Mouse (Mus musculus) frontal cortex, postnatal 36 days (tissue): Measurements from ENCODE around the gene Xylt2.
"Not testable (repeated sequence)": the region's sequence is repeated elsewhere in the genome, so short reads cannot be mapped to it uniquely, and the experiment has no call there.

Experiments
- DNase-seq, 2 experiments: peaks; one replicate each; pipeline ENCODE4 v3.0.0; 2022; ENCODE audit warnings: low spot score in 2 of 2

Xylt2 gene

GRCm38 (mm10) chr11:94677607-94678145, 361 bp upstream of the Xylt2 start:
- DNase-seq = no peak

GRCm38 (mm10) chr11:94676308-94676707, 1.0 kb downstream of the Xylt2 start:
- DNase-seq = no peak

- peak; percentile 15 to 17 for DNase-seq
Observed at GRCm38 (mm10) chr11:94675446-94675845, 1.9 kb downstream of the Xylt2 start.

DNA sequence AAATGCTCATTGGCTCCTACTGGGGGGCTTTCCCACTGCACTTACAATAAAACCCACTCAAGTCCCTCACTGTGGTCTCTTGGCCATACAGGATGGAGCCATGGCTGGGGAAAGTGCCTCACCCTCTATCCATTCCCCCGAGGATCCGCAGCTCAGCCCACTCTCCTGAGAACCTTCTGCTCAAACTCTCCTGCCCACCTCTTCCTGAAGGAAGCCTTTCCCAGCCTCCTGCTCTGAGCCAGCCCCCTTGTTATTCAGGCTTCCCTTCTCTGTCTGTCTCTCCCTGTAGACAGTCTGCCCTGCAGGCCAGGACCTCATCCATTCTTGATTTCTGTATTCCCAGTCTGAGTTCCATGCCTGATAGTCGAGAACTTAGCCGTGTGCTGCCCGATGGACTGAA, 2.3 kb downstream of the Xylt2 start:
- DNase-seq = peak; percentile 28 to 32

GRCm38 (mm10) chr11:94665281-94665680, 12.0 kb downstream of the Xylt2 start:
- DNase-seq = no peak

- DNase-seq = no peak
Observed at GRCm38 (mm10) chr11:94661344-94661743, 16.0 kb downstream of the Xylt2 start.

GRCm38 (mm10) chr11:94653663-94654436, 23.5 kb downstream of the Xylt2 start, which contains the start of the genes Mrpl27 and Eme1:
Gene Mrpl27 (plus strand): TSS chr11:94653767.
Gene Eme1 (minus strand): TSS chr11:94653964.
- peak; percentile 86 to 90 for DNase-seq

- no peak for DNase-seq
Observed at GRCm38 (mm10) chr11:94652973-94653372, 24.3 kb downstream of the Xylt2 start.

- DNase-seq = not testable (repeated sequence)
Observed at GRCm38 (mm10) chr11:94651241-94651640, 26.1 kb downstream of the Xylt2 start.

GRCm38 (mm10) chr11:94646457-94646856, 30.9 kb downstream of the Xylt2 start:
- no peak for DNase-seq

DNA sequence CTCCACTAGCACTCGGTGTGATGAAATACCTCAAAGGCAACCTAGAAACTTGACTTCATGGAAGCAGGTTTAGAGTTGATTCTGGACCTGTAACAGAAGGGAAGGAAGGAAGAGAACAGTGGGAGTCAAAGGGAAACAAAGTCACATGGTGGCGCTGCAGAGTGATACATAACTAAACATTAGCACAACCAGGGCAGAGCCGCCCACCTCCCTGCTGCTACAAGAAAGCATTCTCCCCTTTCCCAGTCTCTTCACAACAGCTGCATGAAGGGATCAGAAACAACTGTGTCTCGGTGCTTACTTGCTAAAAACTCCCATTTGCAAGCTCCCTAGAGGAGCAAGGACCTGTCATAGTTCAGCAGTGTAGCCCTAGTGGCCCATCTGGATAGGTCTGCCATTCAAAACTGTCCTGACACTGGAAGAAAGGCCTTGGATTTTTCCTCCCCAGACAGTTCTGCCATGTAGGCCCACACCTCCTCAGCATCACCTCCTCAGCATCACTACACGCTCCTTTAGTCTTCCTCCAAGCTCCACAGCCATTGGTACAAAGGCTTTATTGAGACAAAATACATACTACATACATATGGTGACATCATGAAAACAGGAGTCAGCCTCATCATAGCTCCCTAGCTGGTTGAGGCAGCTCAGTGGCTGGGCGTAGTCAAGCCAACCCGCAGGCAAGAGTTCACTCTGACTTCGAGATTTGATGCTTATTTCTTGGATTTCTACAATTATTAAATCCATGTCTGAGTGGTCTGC, 32.7 kb downstream of the Xylt2 start:
- DNase-seq = peak; percentile 18 to 57

DNA sequence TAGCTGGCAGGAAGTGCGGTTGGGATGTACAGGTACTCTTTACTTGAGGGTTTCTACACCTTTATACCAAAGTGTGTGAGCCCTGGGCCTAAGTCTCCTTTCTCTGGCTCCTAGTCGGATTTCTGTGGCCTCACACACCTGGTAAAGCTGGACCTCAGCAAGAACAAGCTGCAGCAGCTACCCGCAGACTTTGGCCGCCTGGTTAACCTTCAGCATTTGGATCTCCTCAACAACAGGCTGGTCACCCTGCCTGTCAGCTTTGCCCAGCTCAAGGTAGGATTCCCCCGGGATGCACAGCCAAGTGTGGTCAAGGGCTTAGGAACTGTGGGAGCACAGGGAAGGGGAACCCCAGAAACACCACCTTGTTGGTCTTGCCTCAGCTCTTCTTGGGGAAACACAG, 42.9 kb downstream of the Xylt2 start:
- DNase-seq = no peak

- no peak for DNase-seq
Observed at GRCm38 (mm10) chr11:94632988-94633387, 44.3 kb downstream of the Xylt2 start.

- DNase-seq = no peak
Observed at GRCm38 (mm10) chr11:94631969-94632368, 45.3 kb downstream of the Xylt2 start.

DNA sequence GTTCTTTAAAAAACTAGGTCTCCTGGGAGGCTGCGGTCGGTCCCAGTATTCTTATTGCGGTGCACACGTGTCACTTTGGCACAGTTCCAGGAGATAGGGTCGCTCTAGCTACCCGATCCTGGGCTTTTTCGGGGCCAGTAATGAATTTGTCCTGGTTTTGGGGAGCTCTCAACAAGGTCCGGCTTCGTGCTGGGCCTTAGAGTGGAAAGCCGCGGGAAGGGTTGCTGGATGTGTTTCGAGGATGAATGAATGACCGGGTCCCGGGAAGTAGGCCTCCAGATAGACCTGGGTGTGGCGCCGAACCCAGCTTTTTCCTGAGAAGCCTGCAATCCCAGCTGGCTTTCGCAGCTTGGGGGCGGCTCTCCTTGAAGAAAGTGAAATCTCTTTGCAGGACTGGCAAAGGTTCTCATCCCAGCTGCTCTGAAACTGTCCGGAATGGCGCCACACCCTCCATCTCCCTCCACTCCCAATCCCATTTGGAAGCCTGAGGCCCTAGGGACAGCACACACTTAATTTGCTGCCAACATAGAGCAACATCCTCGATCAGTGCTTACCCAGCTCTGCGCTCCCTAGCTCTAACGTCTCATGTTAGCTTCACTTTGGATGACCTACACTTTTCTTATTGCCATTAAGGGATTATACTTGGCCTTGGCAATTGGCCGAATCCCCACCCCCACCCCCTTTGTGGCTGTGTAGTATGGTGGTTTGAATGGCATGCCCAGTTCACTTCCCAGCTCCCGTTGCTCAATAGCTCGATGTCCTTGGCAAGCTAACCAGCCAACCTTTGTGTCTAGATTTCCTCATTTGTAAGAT, 46.9 kb downstream of the Xylt2 start:
- DNase-seq = peak in 1 of 2 experiments; percentile 28

DNA sequence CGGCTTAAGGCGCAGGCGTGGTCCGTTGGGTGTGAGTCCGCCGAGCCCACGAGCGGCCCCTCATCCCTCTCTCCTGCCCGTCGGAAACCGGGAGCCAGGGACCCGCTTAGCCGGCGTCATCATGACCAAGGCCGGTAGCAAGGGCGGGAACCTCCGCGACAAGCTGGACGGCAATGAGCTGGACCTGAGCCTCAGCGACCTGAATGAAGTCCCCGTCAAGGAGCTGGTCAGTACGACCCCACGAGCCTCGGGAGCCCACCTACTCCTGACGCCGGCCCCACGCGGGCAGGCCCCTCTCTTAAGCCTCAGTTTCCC, 47.5 kb downstream of the Xylt2 start:
- DNase-seq = no peak

- DNase-seq = peak; percentile 95 to 96
Observed at GRCm38 (mm10) chr11:94629199-94629883, 48.0 kb downstream of the Xylt2 start, which contains the start of gene Lrrc59. Gene Lrrc59 (plus strand): TSS chr11:94629767.

DNA sequence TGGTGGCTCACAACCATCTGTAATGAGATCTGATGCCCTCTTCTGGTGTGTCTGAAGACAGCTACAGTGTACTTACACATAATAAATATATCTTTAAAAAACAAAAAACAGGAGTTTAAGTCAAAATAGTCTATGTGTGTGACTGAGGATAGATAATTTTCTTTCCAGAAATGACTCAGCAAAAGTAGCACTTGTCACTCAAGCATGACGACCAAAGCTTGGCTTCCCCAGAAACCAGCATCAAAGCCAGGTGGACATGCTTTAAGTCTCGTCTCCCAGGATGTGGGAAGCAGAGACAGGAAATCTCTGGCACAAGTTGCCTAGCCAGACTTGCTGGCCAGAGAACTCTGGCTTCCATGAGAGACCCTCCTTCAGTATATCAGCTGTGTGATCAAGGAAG, 55.2 kb downstream of the Xylt2 start:
- no peak for DNase-seq

DNA sequence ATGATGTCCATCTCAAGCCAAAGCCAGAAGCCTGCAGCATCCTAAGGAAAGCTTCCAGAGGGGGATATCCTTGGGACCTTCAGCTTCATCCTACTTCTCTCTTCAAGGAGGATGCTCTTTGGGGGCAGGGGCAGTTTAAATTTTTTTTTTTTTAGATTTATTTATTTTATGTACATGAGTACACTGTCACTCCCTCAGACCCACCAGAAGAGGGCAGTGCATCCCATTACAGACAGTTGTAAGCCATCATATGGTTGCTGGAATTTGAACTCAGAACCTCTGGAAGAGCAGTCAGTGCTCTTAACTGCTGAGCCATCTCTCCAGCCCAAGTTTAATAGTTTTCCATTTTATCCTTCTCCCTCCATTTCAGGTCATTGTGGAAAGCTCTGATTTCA, 55.9 kb downstream of the Xylt2 start:
- DNase-seq = no peak

DNA sequence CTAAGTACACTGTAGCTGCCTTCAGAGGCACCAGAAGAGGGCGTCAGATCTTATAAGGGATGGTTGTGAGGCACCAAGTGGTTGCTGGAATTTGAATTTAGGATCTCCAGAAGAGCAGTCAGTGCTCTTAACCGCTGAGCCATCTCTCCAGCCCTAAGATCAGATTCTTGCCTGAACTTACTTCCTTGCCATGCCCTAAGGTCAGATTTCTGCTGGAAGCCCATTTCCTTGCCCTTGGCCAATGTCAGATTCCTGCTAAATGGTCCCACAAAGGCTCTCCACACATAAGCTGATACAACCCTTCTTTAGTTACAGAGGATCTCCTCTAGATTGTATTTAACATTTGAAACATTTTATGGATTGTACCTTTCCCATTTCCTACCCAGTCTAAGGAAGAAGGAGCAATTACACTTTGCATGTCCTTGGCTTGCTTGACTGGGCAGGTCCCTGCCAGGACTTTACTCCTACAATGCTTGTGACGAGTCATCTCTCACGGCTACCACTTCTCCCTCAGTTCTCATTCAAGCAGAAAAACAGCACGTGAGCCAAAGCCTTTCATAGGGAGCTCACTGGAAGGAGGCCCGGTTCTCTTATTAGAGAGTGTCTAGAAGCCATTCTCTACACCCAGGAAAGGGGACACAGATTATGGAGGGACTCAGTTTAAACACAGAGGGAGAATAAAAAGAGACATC, 56.4 kb downstream of the Xylt2 start:
- DNase-seq = no peak

- DNase-seq = no peak
Observed at GRCm38 (mm10) chr11:94617646-94618045, 59.7 kb downstream of the Xylt2 start.
